Mouse (Mus musculus) liver, embryonic 12.5 days (tissue): Measurements from ENCODE around the gene Rnase11. TPM values are rescaled to one million over a fixed set of nuclear protein-coding genes. Genes with fewer than 3 reads are reported as not detected.
"Not testable (repeated sequence)": the region's sequence is repeated elsewhere in the genome, so short reads cannot be mapped to it uniquely, and the experiment has no call there.

ENCODE experiments used
- ATAC-seq: fragments of 200-750 bp; cut with Nextera tagmentation; 2 replicates; pipeline ENCODE4 v1.8.0; 2017; ENCODE audit warnings: moderate number of reproducible peaks, mild to moderate bottlenecking, moderate library complexity
- H3K27ac ChIP-seq: fragments of 300-500 bp; sonication (generic); 2 replicates; pipeline ENCODE4 v1.5.1; 2016; ENCODE audit warnings: mild to moderate bottlenecking
- H3K27me3 ChIP-seq: fragments of 300-500 bp; sonication (generic); replicated peaks from 2 replicates; pipeline ENCODE4 v1.6.1; 2016; ENCODE audit warnings: mild to moderate bottlenecking, moderate library complexity
- H3K36me3 ChIP-seq: fragments of 300-500 bp; sonication (generic); 2 replicates; pipeline ENCODE4 v1.6.1; 2016; ENCODE audit warnings: mild to moderate bottlenecking, moderate library complexity
- H3K4me1 ChIP-seq: fragments of 300-500 bp; sonication (generic); 2 replicates; pipeline ENCODE4 v1.6.1; 2016
- H3K4me2 ChIP-seq: fragments of 300-500 bp; sonication (generic); 2 replicates; pipeline ENCODE4 v1.6.1; 2016; ENCODE audit warnings: mild to moderate bottlenecking, moderate library complexity
- H3K4me3 ChIP-seq: fragments of 300-500 bp; sonication (generic); 2 replicates; pipeline ENCODE4 v1.5.1; 2016; ENCODE audit warnings: mild to moderate bottlenecking, moderate library complexity
- H3K9ac ChIP-seq: fragments of 300-500 bp; sonication (generic); 2 replicates; pipeline ENCODE4 v1.6.1; 2016; ENCODE audit warnings: mild to moderate bottlenecking, moderate library complexity
- H3K9me3 ChIP-seq: fragments of 300-500 bp; sonication (generic); replicated peaks from 2 replicates; pipeline ENCODE4 v1.6.1; 2016; ENCODE audit warnings: mild to moderate bottlenecking, moderate library complexity
- WGBS: fragments of 180-500 bp; shearing (Covaris S2); methylation state at CpG from one replicate; pipeline ENCODE4 v1.1.7; 2016; ENCODE audit not compliant: insufficient replicate concordance; 5-methylcytosine and 5-hydroxymethylcytosine counted together
- polyA plus RNA-seq: library from polyadenylated mRNA; unstranded; fragments of >200 nt; fragmentation: Nextera tagmentation; extraction: Ambion mirVana; gene quantifications from 2 replicates; pipeline ENCODE4 v1.2.1, GENCODE M21; 2016

The Rnase11 gene
- not detected in 2 replicates for polyA plus RNA-seq

DNA sequence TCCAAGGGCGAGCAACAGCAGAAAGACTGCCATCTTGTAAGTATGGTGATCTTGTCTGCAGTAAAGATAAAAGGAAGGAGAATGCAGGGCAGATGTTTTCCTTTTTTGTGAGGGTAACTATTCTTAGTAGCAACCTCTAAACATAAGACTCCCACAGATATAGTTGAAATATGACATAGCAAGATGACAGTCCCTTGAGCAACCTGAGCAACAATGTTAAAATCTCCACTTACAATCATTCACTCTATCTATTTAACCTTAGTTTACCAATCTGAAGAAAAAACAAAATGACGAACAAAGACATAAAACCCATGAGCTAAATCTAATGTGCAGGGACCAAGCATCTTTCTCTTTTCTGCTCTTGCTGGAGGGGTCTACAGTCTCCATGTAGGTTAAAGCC, at the start of gene Rnase11:
Gene Rnase11 (minus strand): TSS at position 101 of the 400 bp plus-strand sequence.
- no peak within 1 kb of the TSS for H3K9ac ChIP-seq
- H3K36me3 ChIP-seq = no peaks in the 10 kb centered on the region
- H3K27me3 ChIP-seq = no peaks in the 10 kb centered on the region
- no peaks in the 10 kb centered on the region for H3K9me3 ChIP-seq
- peaks cover 6% of the 10 kb centered on the region; the same call in 1 of the 2 replicates for H3K4me1 ChIP-seq
- no peak within 1 kb of the TSS for H3K27ac ChIP-seq
- WGBS = 61% methylated on average over 2 of the region's 2 CpGs
- no peak within 1 kb of the TSS for H3K4me3 ChIP-seq
- H3K4me2 ChIP-seq = no peak within 1 kb of the TSS
- ATAC-seq = no peak

- WGBS = 90% methylated on average over 11 of the region's 11 CpGs
Observed at GRCm38 (mm10) chr14:51098921-51099320, 49.0 kb upstream of the Rnase11 start.

DNA sequence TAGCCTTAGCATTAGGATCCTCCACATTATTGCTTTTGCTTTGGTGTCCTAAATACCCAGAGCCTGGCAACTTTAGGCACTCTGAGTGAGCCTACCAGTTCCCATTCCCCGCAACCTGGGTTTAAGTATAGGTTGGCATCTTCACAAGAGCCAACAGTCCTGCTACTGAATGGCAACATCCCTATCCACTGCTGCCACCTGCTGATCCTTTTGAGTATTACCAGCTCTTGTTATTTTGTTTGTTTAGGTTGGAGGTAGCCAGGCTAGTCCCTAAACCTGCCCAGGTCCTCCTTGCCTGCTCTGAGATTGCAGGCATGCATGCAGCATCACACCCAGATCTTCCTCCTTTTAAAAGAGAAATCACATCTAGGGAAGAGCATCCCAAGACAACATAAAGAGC, 48.3 kb upstream of the Rnase11 start:
- not testable (repeated sequence) for H3K4me2 ChIP-seq, H3K9ac ChIP-seq, H3K27me3 ChIP-seq, H3K4me3 ChIP-seq, H3K9me3 ChIP-seq, H3K27ac ChIP-seq, H3K4me1 ChIP-seq, H3K36me3 ChIP-seq
- peak; percentile 38; the same call in 1 of the 2 replicates for ATAC-seq
- 26% methylated on average over 1 of the region's 1 CpGs for WGBS

More at GRCm38 (mm10) chr14:51098921-51099320, 49.0 kb upstream of the Rnase11 start:
- Histone ChIP-seq H3K4me3 (no peak overlapping the region), H3K9ac (no peak overlapping the region), H3K36me3 (no peaks in the 10 kb centered on the region), H3K27me3 (no peaks in the 10 kb centered on the region), H3K9me3 (no peaks in the 10 kb centered on the region), H3K27ac (no peak overlapping the region), H3K4me1 (peaks cover 6% of the 10 kb centered on the region), H3K4me2 (no peak overlapping the region)
- no peak for ATAC-seq

DNA sequence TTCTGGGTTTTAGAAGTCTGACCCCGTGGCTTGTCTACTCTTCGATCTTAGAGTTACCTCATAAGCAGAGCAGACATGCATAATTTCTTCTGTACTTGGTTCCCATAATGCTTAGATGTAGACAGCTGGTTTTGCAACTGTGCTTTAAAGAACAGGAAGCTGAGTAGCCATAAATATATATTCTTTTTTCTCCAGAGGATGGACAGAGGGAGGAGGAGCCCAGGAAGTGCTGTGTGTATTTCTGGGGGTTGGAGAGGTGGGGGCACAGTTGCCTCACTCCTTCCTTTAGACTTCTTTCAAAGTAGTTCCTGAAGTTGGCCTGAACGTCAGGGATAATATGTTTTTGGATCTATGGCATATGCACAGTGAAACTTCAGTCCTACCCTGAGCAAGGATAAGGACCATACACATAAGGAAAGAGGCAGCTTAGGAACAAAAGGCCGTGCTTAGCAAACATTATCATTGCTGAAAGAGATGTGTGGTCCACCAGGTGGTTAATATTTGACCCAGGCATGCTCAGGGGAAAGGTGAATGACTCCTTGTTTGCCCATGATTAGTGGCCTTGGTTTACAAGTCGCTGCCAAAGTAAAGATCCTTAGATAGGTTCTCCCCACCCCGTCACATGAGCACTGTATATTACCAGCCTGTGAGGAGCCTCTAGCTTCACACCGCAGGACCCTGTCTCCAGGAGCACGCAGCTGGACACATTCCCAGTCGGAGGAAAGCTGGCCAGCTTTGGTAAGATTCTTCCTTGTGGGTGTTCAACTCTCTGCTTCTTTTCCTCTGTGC, 46.0 kb upstream of the Rnase11 start:
- no peak overlapping the region for H3K9ac ChIP-seq
- H3K4me2 ChIP-seq = peak overlapping the region; percentile 0; the same call in 1 of the 2 replicates
- no peaks in the 10 kb centered on the region for H3K36me3 ChIP-seq
- no peaks in the 10 kb centered on the region for H3K27me3 ChIP-seq
- H3K4me3 ChIP-seq = no peak overlapping the region
- WGBS = 53% methylated on average over 9 of the region's 9 CpGs
- peaks cover 25% of the 10 kb centered on the region for H3K4me1 ChIP-seq
- peak; percentile 22 for ATAC-seq
- H3K27ac ChIP-seq = no peak overlapping the region
- H3K9me3 ChIP-seq = no peaks in the 10 kb centered on the region

- Histone ChIP-seq H3K4me3 (no peak overlapping the region), H3K27me3 (no peaks in the 10 kb centered on the region), H3K4me1 (peaks cover 29% of the 10 kb centered on the region), H3K4me2 (no peak overlapping the region), H3K9ac (no peak overlapping the region), H3K9me3 (no peaks in the 10 kb centered on the region), H3K27ac (no peak overlapping the region), H3K36me3 (no peaks in the 10 kb centered on the region)
- 55% methylated on average over 9 of the region's 9 CpGs for WGBS
- no peak for ATAC-seq
Observed at GRCm38 (mm10) chr14:51094921-51095320, 45.0 kb upstream of the Rnase11 start.

DNA sequence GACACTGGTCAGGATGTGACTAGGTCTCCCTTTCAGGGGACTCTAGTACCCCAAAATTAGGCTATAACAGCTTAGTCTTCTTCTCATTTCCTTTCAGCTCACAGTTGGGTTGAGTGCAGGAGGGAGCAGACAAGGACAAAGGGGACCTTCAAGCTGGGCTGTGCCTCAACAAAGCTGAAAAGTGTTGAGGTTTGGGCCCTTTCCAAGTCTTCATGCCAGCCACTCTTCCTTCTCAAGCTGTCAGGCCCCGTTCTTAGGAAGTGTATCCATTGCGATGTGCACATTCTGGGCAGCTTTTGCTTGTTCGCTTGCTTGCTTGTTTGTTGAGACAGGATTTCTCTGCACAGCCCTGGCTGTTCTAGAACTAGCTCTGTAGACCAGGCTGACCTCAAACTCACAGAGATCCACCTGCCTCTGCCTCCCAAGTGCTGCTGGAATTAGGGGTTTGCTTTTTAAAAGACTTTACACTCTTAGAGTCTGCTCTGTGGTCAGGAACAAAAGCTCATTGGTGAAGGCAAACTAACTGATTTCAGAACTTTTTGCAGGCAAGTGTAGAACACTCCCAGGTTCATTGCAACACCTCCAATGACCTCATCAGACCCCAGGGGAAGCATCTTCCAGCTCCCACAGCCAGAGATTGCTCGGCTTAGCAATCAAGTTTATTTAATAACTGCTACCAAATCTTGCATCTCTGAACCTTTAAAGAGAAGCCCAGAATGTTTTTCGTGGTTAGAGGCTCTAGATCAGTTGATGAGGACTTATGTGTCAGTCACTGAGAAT, 44.3 kb upstream of the Rnase11 start:
- Histone ChIP-seq H3K27ac (no peak overlapping the region), H3K27me3 (no peaks in the 10 kb centered on the region), H3K4me2 (no peak overlapping the region), H3K9me3 (no peaks in the 10 kb centered on the region), H3K4me1 (peaks cover 29% of the 10 kb centered on the region), H3K36me3 (no peaks in the 10 kb centered on the region), H3K4me3 (no peak overlapping the region), H3K9ac (no peak overlapping the region)
- WGBS = 60% methylated on average over 5 of the region's 5 CpGs
- no peak for ATAC-seq

DNA sequence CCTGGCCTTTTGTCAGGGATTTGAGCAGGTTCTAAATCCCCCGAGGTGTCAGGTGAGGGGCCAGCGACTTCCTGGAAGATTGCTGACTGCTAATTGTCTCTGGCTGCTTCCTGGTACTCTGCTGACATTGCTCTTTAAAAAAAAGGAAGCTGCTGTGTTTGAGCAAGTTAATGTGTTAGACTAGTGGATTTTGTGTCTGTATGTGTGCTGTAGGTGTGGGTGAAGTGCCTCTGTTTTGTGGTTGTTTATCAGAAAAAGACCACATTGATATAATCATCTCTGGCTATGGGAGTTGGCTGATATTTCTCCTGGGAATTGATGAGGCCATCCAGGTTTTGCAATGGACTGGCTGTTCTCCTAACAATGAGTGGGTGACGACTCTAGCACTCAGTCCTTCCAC, 43.5 kb upstream of the Rnase11 start:
- H3K27ac ChIP-seq = no peak overlapping the region

GRCm38 (mm10) chr14:51092073-51092620, 42.2 kb upstream of the Rnase11 start:
- H3K27ac ChIP-seq = no peak overlapping the region
- peak overlapping the region; percentile 95 for H3K4me2 ChIP-seq

More for the DNA sequence above, 43.5 kb upstream of the Rnase11 start:
- no peaks in the 10 kb centered on the region for H3K27me3 ChIP-seq
- H3K36me3 ChIP-seq = no peaks in the 10 kb centered on the region
- H3K4me3 ChIP-seq = no peak overlapping the region
- peaks cover 32% of the 10 kb centered on the region for H3K4me1 ChIP-seq
- 19% methylated on average over 3 of the region's 3 CpGs for WGBS
- no peaks in the 10 kb centered on the region for H3K9me3 ChIP-seq
- no peak for ATAC-seq
- no peak overlapping the region for H3K4me2 ChIP-seq
- no peak overlapping the region for H3K9ac ChIP-seq

GRCm38 (mm10) chr14:51090921-51091900, 41.2 kb upstream of the Rnase11 start, which contains the start of the genes Rnase4 and Ang:
Gene Rnase4 (plus strand): TSS chr14:51091077.
Gene Ang (plus strand): TSS chr14:51091150.
- H3K4me1 ChIP-seq = peaks cover 51% of the 10 kb centered on the region
- peak within 1 kb of the TSS; percentile 95 for H3K4me2 ChIP-seq
- peak within 1 kb of the TSS; percentile 79 for H3K4me3 ChIP-seq
- no peaks in the 10 kb centered on the region for H3K36me3 ChIP-seq
- WGBS = 7% methylated on average over 33 of the region's 33 CpGs
- H3K27me3 ChIP-seq = no peaks in the 10 kb centered on the region
- peak within 1 kb of the TSS; percentile 89 for H3K27ac ChIP-seq
- peak within 1 kb of the TSS; percentile 76 for H3K9ac ChIP-seq
- ATAC-seq = no peak
- no peaks in the 10 kb centered on the region for H3K9me3 ChIP-seq

More at GRCm38 (mm10) chr14:51092073-51092620, 42.2 kb upstream of the Rnase11 start:
- no peaks in the 10 kb centered on the region for H3K36me3 ChIP-seq
- ATAC-seq = no peak
- H3K27me3 ChIP-seq = no peaks in the 10 kb centered on the region
- no peaks in the 10 kb centered on the region for H3K9me3 ChIP-seq
- no peak overlapping the region for H3K4me3 ChIP-seq
- H3K9ac ChIP-seq = no peak overlapping the region
- 34% methylated on average over 8 of the region's 8 CpGs for WGBS
- H3K4me1 ChIP-seq = peaks cover 43% of the 10 kb centered on the region

DNA sequence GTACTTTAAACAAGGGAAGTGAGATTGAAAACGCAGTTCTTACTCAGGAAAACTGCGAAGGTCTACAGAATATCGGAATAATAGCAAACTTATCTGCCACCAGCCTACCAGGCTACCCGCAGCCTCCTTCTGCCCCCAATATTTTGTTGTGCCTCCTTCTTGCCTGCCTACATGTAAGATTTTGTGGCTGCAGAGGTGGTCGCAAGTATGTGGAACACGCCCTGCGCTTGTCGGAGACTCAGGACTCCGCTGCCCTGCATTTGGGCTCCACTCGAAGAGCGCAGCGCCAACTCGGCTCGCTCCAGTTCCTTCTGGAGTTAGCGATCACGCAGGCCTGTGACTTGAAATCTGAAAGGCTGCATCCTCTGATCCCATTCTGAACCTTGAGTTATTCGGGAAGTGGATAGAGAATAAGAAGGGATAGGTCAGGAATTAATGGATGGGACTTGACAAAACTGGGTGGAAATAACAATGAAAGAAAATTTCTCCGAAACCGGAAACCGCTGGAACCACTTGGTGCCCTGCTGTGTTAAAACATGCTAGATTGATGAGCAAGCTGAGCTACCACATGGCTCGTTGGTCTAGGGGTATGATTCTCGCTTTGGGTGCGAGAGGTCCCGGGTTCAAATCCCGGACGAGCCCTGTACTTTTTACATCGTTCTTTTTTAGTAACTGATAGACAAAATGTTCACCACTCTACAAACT, 40.3 kb upstream of the Rnase11 start:
- peaks cover 60% of the 10 kb centered on the region for H3K4me1 ChIP-seq
- H3K4me2 ChIP-seq = peak overlapping the region; percentile 95
- no peaks in the 10 kb centered on the region for H3K27me3 ChIP-seq
- under 1% methylated on average over 27 of the region's 27 CpGs for WGBS
- H3K9me3 ChIP-seq = no peaks in the 10 kb centered on the region
- no peaks in the 10 kb centered on the region for H3K36me3 ChIP-seq
- H3K4me3 ChIP-seq = peak overlapping the region; percentile 79
- H3K9ac ChIP-seq = peak overlapping the region; percentile 76
- H3K27ac ChIP-seq = peak overlapping the region; percentile 89
- peak; percentile 22; the same call in 1 of the 2 replicates for ATAC-seq
